Mouse (Mus musculus) G1E (cell line): Measurements from ENCODE around the gene Abcc2.

Source experiments
- CTCF ChIP-seq: IDR thresholded peaks from 2 replicates; pipeline ENCODE4 v1.5.1; 2012; ENCODE audit warnings: low read depth, low read length, inconsistent platforms, mixed read lengths
- GATA1 ChIP-seq: IDR thresholded peaks from 2 replicates; pipeline ENCODE4 v1.6.1; 2012; ENCODE audit warnings: borderline replicate concordance, low read length, inconsistent platforms, mixed read lengths
- GATA2 ChIP-seq: IDR thresholded peaks from 2 replicates; pipeline ENCODE4 v1.6.1; 2012; ENCODE audit warnings: low read depth, low read length, inconsistent platforms, borderline replicate concordance
- POLR2AphosphoS5 ChIP-seq: IDR thresholded peaks from 2 replicates; pipeline ENCODE4 v1.6.1; 2012; ENCODE audit warnings: low read depth, low read length, inconsistent platforms; ENCODE audit not compliant: insufficient replicate concordance
- TAL1 ChIP-seq: conservative IDR thresholded peaks from 2 replicates; pipeline ENCODE4 v1.6.1; 2012; ENCODE audit warnings: low read depth, low read length, inconsistent platforms, mixed read lengths

DNA sequence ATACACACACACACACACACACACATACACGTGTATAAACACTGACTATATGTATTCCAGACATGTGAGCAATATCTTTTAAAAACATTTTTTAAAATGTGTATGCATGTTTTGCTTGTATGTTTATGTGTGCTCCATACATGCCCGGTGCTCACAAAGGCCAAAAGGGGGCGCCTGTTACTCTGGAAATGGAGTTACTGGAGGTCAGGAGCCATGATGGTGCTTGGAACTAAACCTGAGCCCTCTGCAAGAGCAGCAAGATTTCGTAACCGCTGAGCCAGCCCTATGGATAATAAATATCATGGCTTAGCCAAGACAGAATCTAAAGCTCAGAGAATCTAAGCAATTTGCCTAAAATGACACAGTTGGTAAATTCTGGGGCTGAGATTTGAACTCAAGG is 105.2 kb downstream of the Abcc2 start:
- TF ChIP-seq CTCF (no peak), POLR2AphosphoS5 (no peak), GATA1 (no peak), TAL1 (no peak), GATA2 (no peak)
